11 mouse cellular contexts compared by ENCODE assay signal in the genomic region with DNA sequence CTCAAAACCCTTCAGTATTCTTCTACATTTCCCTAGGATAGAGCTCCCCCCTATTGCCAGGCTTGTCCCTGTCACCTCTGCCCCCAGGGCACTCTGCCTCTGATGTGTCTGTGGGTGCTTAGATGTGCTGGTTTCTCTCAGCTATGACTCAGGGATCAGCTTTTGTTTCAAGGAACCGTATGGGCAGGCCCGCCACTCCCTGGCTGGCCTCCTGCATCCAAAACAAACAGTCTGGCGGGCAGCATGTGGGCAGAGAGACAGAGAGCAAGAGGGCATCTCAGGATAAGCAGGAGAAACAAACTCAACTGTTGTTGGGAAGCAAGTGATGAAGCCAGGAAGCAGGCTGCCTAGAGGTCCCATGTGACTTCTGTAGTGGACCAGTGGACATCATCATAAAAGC. TPM values are rescaled to one million over a fixed set of nuclear protein-coding genes. Genes with fewer than 3 reads are reported as not detected.
DNase-seq lines count a peak whose midpoint lies in the region; ATAC-seq and TF ChIP-seq lines count a peak whose summit lies in the region.
"Had no signal": no experiment of that assay in that cellular context is flagged by ENCODE, and none has a peak within 500 bp of the region (broad histone marks: within the 10 kb centered on the region; RNA-seq: fewer than 3 reads in every experiment).

No protein-coding gene starts in this region.

- ATAC-seq in activated CD4-positive, CD25-positive, alpha-beta regulatory T cell, adult 4 months = no peak
- no peak for ATAC-seq in megakaryocyte-erythroid progenitor cell, adult 5-6 weeks (replicated peaks; ENCODE audit: low FRiP score, low TSS enrichment, poor library complexity, severe bottlenecking)

- 0 out of 2 replicates have a peak, but pooled peaks cover 2% of the 10 kb centered on the region for H3K36me3 ChIP-seq in heart, adult 2 months (ENCODE audit: control insufficient read depth, insufficient read depth, low read length)
- H3K36me3 ChIP-seq in heart, embryonic 10.5 days = no peaks in the 10 kb centered on the region
- H3K36me3 ChIP-seq in C2C12 (ENCODE audit: control insufficient read depth, insufficient read depth) = no peaks in the 10 kb centered on the region
- H3K36me3 ChIP-seq: heart, embryonic 15.5 days; liver, embryonic 13.5 days had no signal

- peak; percentile 45 to 75 for DNase-seq in heart, adult 2 months
- no peak for DNase-seq in heart, embryonic 10.5 days (ENCODE audit: low spot score)
- DNase-seq in cerebellum, adult 11 months = peak; percentile 59
- peak; percentile 27 for DNase-seq in heart, postnatal 4 days
- DNase-seq in gastrocnemius, adult 8-10 months (ENCODE audit: low spot score in 2 of 2) = no peak
- DNase-seq: liver, embryonic 13.5 days; thymus, adult 2 months had no signal

- H3K79me2 ChIP-seq in heart, adult 2 months (replicated peaks; ENCODE audit: control insufficient read depth, insufficient read depth, low read length) = no peaks in the 10 kb centered on the region
- no peaks in the 10 kb centered on the region for H3K79me2 ChIP-seq in C2C12 (ENCODE audit: control insufficient read depth, insufficient read depth)

- no peak overlapping the region for H3ac ChIP-seq in C2C12 (ENCODE audit: control insufficient read depth, insufficient read length, low read depth)

- no peak for TF ChIP-seq POLR2A in heart, adult 2 months (IDR thresholded peaks at IDR 0.05; ENCODE audit: insufficient read depth, low read depth, low read length)

- 26% methylated on average over 3 of the region's 3 CpGs for WGBS in heart, adult 2 months
- WGBS in heart, embryonic 10.5 days = 31% methylated on average over 3 of the region's 3 CpGs

- no peak overlapping the region for H3K4me3 ChIP-seq in heart, adult 2 months
- no peak overlapping the region for H3K4me3 ChIP-seq in heart, embryonic 10.5 days
- H3K4me3 ChIP-seq in C2C12 (ENCODE audit: insufficient read depth, poor library complexity, severe bottlenecking) = no peak overlapping the region
- H3K4me3 ChIP-seq: heart, embryonic 15.5 days; liver, embryonic 13.5 days had no signal

- TF ChIP-seq CTCF in heart, adult 2 months (IDR thresholded peaks at IDR 0.05) = no peak
- TF ChIP-seq CTCF in C2C12 (IDR thresholded peaks at IDR 0.05; ENCODE audit: control insufficient read depth, insufficient read depth, insufficient read length) = no peak

- H3K27me3 ChIP-seq in heart, adult 2 months (ENCODE audit: control insufficient read depth, insufficient read depth, low read length) = no peaks in the 10 kb centered on the region
- peaks cover 4% of the 10 kb centered on the region; the same call in 1 of the 2 replicates for H3K27me3 ChIP-seq in heart, embryonic 10.5 days (ENCODE audit: insufficient read depth, poor library complexity, severe bottlenecking)
- H3K27me3 ChIP-seq in C2C12 (ENCODE audit: control insufficient read depth, insufficient read depth, insufficient read length) = no peaks in the 10 kb centered on the region
- H3K27me3 ChIP-seq: heart, embryonic 15.5 days; liver, embryonic 13.5 days had no signal

- no peaks in the 10 kb centered on the region for H3K79me3 ChIP-seq in C2C12 (ENCODE audit: low read depth)

- intact Hi-C loops in heart, adult 2 months (cut with DNase I) = no loop called here

- no peak overlapping the region for H3K9ac ChIP-seq in heart, adult 2 months (ENCODE audit: low read depth, low read length)
- H3K9ac ChIP-seq: heart, embryonic 15.5 days; liver, embryonic 13.5 days had no signal

- no peaks in the 10 kb centered on the region; the same call in none of the 2 replicates for H3K4me1 ChIP-seq in heart, adult 2 months (ENCODE audit: control insufficient read depth, insufficient read depth, low read length)
- H3K4me1 ChIP-seq in heart, embryonic 10.5 days = peaks cover 4% of the 10 kb centered on the region
- H3K4me1 ChIP-seq: liver, embryonic 13.5 days had no signal

- no peaks in the 10 kb centered on the region for H3K9me3 ChIP-seq in heart, embryonic 10.5 days
- H3K9me3 ChIP-seq: heart, embryonic 15.5 days; liver, embryonic 13.5 days had no signal

- 0 out of 2 replicates have a peak, but pooled peaks have one; percentile 59 for TF ChIP-seq EP300 in heart, adult 2 months (IDR thresholded peaks at IDR 0.05; ENCODE audit: insufficient read depth, low read depth, low read length)

- H3K27ac ChIP-seq in heart, adult 2 months = peak overlapping the region; percentile 61; the same call in 1 of the 2 replicates
- H3K27ac ChIP-seq in heart, embryonic 10.5 days = no peak overlapping the region
- H3K27ac ChIP-seq: heart, embryonic 15.5 days; liver, embryonic 13.5 days had no signal

TF ChIP-seq in C2C12, 6 proteins besides CTCF, POLR2A, EP300 and RAD21:
- TF ChIP-seq MYOD1 (IDR thresholded peaks at IDR 0.05; ENCODE audit: control insufficient read depth, insufficient read length, low read depth) (no peak), USF1 (IDR thresholded peaks at IDR 0.05; ENCODE audit: low read depth) (peak; percentile 40), CEBPB (IDR thresholded peaks at IDR 0.05; ENCODE audit: low read depth) (no peak), MYOG (IDR thresholded peaks at IDR 0.05; ENCODE audit: control insufficient read depth, extremely low read depth, insufficient read length) (no peak), FOSL1 (IDR thresholded peaks at IDR 0.05; ENCODE audit: insufficient read depth, low read length, poor library complexity, severe bottlenecking) (no peak), MAX (IDR thresholded peaks at IDR 0.05) (peak; percentile 44)

RNA-seq across cellular contexts. Expression of gene Plekha1, which starts 9.9 kb away (rescaled TPM):
- 10 to 100 TPM; 40.0 to 41.3 TPM for total RNA-seq in heart, adult 2 months (2021)
- 33.3 and 48.8 TPM in 2 replicates for polyA plus RNA-seq in heart, adult 2 months (2012; rRNA removed)
- 44.4 and 55.3 TPM in 2 replicates for polyA plus RNA-seq in heart, embryonic 10.5 days (2016; fragmentation: Nextera tagmentation; extraction: Ambion mirVana)
- 9.9 TPM for polyA plus RNA-seq in C2C12 (2012; fragmentation: generic; extraction: Trizol)
- 10 to 100 TPM; 60.1 TPM for total RNA-seq in heart, postnatal 4 days (2021)
- polyA plus RNA-seq in activated CD4-positive, CD25-positive, alpha-beta regulatory T cell, adult 4 months (2017; shearing (Covaris generic)) = 10 to 100 TPM; 18.9 to 21.7 TPM
- 1.2 and 5.4 TPM in 2 replicates for total RNA-seq in megakaryocyte-erythroid progenitor cell, adult 5-6 weeks (2014; fragmentation: Nextera tagmentation)
- total RNA-seq in megakaryocyte-erythroid progenitor cell, adult 5-6 weeks (2017) = 3.0 and 5.8 TPM in 2 replicates
- total RNA-seq in gastrocnemius, adult 8-10 months (2022) = 10 to 100 TPM; 25.3 to 34.4 (median 28.3) TPM

Comparison
In these comparisons a context has a peak if more than half of its experiments do, and no peak if none do; other contexts are left out.
1. DNase-seq: peak in heart, adult 2 months (2 of 2), cerebellum, adult 11 months (single experiment) and heart, postnatal 4 days (single experiment); none in heart, embryonic 10.5 days (single experiment) and gastrocnemius, adult 8-10 months (0 of 2).